In the genomic region with DNA sequence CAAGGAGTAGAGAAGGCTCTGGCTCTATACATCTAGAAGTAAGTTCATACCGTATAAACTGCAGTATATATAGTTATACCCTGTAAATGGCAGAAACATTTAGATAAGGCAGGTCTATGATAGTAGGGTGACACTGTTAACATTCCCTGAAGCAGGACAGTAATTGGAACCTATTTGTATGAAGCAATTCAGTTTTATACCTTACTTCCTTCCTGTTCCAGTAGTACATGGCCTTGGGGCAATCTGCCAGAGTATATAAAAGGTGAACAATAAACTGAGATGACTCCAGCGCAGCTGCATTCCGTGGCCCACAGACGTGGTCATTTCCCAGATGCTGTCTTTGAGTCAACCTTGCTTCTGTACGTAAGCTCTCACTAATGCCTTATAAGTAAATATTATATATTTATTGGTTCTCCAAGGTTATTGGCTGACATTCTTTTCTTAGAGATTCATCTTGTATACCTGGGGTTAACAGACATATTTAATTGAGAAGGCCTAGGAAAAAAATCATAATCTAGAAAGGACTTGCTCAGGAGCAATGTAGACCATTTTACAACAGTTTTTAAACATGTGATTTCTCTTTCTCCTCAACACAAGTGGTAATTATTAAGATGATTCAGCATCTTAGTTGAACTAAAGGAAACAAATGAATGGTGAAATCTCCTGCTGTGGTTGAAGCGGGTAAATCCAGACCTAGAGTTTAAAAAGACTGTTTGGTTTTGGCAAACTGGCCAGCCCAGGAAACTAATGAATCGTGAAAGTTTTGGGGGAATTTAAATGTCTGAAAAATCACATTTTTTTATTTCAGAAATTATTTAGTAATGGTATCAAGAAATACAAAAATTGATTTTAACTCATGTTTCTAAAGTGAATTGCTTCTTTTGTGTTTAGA, we compare ENCODE assay signal across 37 mouse cellular contexts. TPM values are rescaled to one million over a fixed set of nuclear protein-coding genes. Genes with fewer than 3 reads are reported as not detected.
DNase-seq lines count a peak whose midpoint lies in the region; ATAC-seq and TF ChIP-seq lines count a peak whose summit lies in the region.
"Had no signal": no experiment of that assay in that cellular context is flagged by ENCODE, and none has a peak within 500 bp of the region (broad histone marks: within the 10 kb centered on the region; RNA-seq: fewer than 3 reads in every experiment).

TSS of gene Prl6a1 (plus strand) at position 294 of the 892 bp plus-strand sequence.

- no peak within 1 kb of the TSS for H3K27ac ChIP-seq in lung, embryonic 14.5 days (ENCODE audit: low read depth)
- H3K27ac ChIP-seq: kidney, embryonic 15.5 days; layer of hippocampus, adult 2 months; liver, embryonic 14.5 days; lung, embryonic 15.5 days; neural tube, embryonic 13.5 days had no signal

- no peaks in the 10 kb centered on the region for H3K27me3 ChIP-seq in lung, embryonic 14.5 days (ENCODE audit: insufficient read depth, low read length)
- H3K27me3 ChIP-seq: kidney, embryonic 15.5 days; lung, embryonic 15.5 days; neural tube, embryonic 13.5 days had no signal

- no peaks in the 10 kb centered on the region for H3K36me3 ChIP-seq in lung, embryonic 14.5 days (ENCODE audit: insufficient read depth)
- H3K36me3 ChIP-seq: kidney, embryonic 15.5 days; lung, embryonic 15.5 days; neural tube, embryonic 13.5 days had no signal

- no peak for TF ChIP-seq CTCF in lung, embryonic 14.5 days (IDR thresholded peaks at IDR 0.05; ENCODE audit: low read depth)

- ATAC-seq in lung, embryonic 14.5 days (ENCODE audit: insufficient read depth), result no peak
- no peak for ATAC-seq in granulocyte monocyte progenitor cell, adult 5-6 weeks (replicated peaks; ENCODE audit: poor library complexity, severe bottlenecking)
- ATAC-seq: forebrain, embryonic 14.5 days; hindbrain, embryonic 16.5 days had no signal

- H3K9me3 ChIP-seq in lung, embryonic 14.5 days (ENCODE audit: low read depth, low read length), result no peaks in the 10 kb centered on the region
- H3K9me3 ChIP-seq: kidney, embryonic 15.5 days; lung, embryonic 15.5 days; neural tube, embryonic 13.5 days had no signal

- H3K4me3 ChIP-seq in lung, embryonic 14.5 days (ENCODE audit: low read depth, low read length), result no peak within 1 kb of the TSS
- H3K4me3 ChIP-seq: kidney, embryonic 15.5 days; layer of hippocampus, adult 2 months; lung, embryonic 15.5 days; neural tube, embryonic 13.5 days had no signal

- no peaks in the 10 kb centered on the region for H3K4me1 ChIP-seq in lung, embryonic 14.5 days (ENCODE audit: insufficient read depth)
- H3K4me1 ChIP-seq: kidney, embryonic 15.5 days; lung, embryonic 15.5 days; neural tube, embryonic 13.5 days had no signal

- WGBS in lung, embryonic 14.5 days, result 66% methylated on average over 7 of the region's 7 CpGs
- 32% methylated on average over 7 of the region's 7 CpGs for WGBS in large intestine, adult 2 months

- no peak within 1 kb of the TSS for H3K9ac ChIP-seq in lung, embryonic 14.5 days
- H3K9ac ChIP-seq: kidney, embryonic 15.5 days; liver, embryonic 14.5 days; lung, embryonic 15.5 days; neural tube, embryonic 13.5 days had no signal

- peak; percentile 8 for DNase-seq in lung, embryonic 14.5 days
- DNase-seq in lung, postnatal 10 days, result no peak
- peak; percentile 3 for DNase-seq in brain, adult 2 months (ENCODE audit: low read depth, low spot score)
- peak; percentile 1 for DNase-seq in gonadal fat pad, adult 2 months (ENCODE audit: low read depth)
- DNase-seq in large intestine, adult 2 months (ENCODE audit: low read depth, low spot score), result peak; percentile 95
- DNase-seq in thymus, postnatal 10 days (ENCODE audit: low spot score in 2 of 2), result no peak
- no peak for DNase-seq in embryo, embryonic 11 days
- DNase-seq: adrenal gland, postnatal 14 days; cerebellum, adult 11-12 months; cerebellum, postnatal 10 days; gastrocnemius, postnatal 25 days; kidney, adult 18-20 months; kidney, postnatal 25 days; left cerebral cortex, postnatal 4 days; liver; lung, postnatal 36 days; thymus, adult 2 months; thymus, postnatal 4 days had no signal

- H3K4me2 ChIP-seq in lung, embryonic 14.5 days, result no peak within 1 kb of the TSS
- H3K4me2 ChIP-seq: kidney, embryonic 15.5 days; lung, embryonic 15.5 days; midbrain, embryonic 11.5 days; neural tube, embryonic 13.5 days had no signal

RNA-seq across cellular contexts. Expression of gene Prl6a1, which starts in this region (rescaled TPM):
- polyA plus RNA-seq in lung, embryonic 14.5 days (2014; fragmentation: Nextera tagmentation; extraction: Ambion mirVana), result not detected in 2 replicates
- polyA plus RNA-seq in gonadal fat pad, adult 2 months (2012; rRNA removed), result not detected in 2 replicates
- polyA plus RNA-seq in large intestine, adult 2 months (2012; rRNA removed), result not detected in 2 replicates
- total RNA-seq in granulocyte monocyte progenitor cell, adult 5-6 weeks (2014; fragmentation: Nextera tagmentation), result not detected in 2 replicates
- total RNA-seq in granulocyte monocyte progenitor cell, adult 5-6 weeks (2017), result not detected in 2 replicates
- total RNA-seq: adrenal gland, postnatal 14 days; common myeloid progenitor, adult 5-6 weeks; gastrocnemius, adult 18-20 months; gastrocnemius, postnatal 25 days; heart, adult 8-10 months; heart, postnatal 25 days; layer of hippocampus, adult 2 months; layer of hippocampus, postnatal 25 days; left cerebral cortex, adult 8-10 months; left cerebral cortex, postnatal 4 days; megakaryocyte, adult 5-6 weeks had no signal
- polyA plus RNA-seq: embryonic facial prominence, embryonic 14.5 days; forebrain, embryonic 14.5 days; heart, embryonic 14.5 days; hindbrain, embryonic 11.5 days; hindbrain, embryonic 16.5 days; kidney, embryonic 15.5 days; liver, embryonic 14.5 days; lung, embryonic 15.5 days; midbrain, embryonic 11.5 days; neural tube, embryonic 13.5 days; thymus, adult 2 months had no signal

Comparison
In these comparisons a context has a peak if more than half of its experiments do, and no peak if none do; other contexts are left out.
1. Peak in DNase-seq in lung, embryonic 14.5 days; RNA of the gene not detected or under 1 TPM.
2. Peak in DNase-seq in gonadal fat pad, adult 2 months; RNA of the gene not detected or under 1 TPM.
3. Peak in DNase-seq in large intestine, adult 2 months; RNA of the gene not detected or under 1 TPM.